Mouse (Mus musculus) left cerebral cortex, adult 18-20 months (tissue): ENCODE data around the gene Plcb3. TPM values are rescaled to one million over a fixed set of nuclear protein-coding genes. Genes with fewer than 3 reads are reported as not detected.

Source experiments
- DNase-seq, 2 experiments: peaks; one replicate each; pipeline ENCODE4 v3.0.0; 2021 to 2022; ENCODE audit warnings: low spot score in 2 of 2, mixed read lengths in 1 of 2
- total RNA-seq, 2 experiments: library from RNA; stranded (reverse); gene quantifications; 2 replicates each; pipeline ENCODE4 v1.2.3; 2021

Plcb3 gene
- total RNA-seq, 2 experiments from 2014 or later = 14.2 to 14.6 TPM

- DNase-seq = no peak
These were observed 3.9 kb downstream of the Plcb3 start for GRCm38 (mm10) chr19:6972247-6972917.

- DNase-seq = no peak
These were observed 4.6 kb downstream of the Plcb3 start for GRCm38 (mm10) chr19:6971644-6972043.

DNA sequence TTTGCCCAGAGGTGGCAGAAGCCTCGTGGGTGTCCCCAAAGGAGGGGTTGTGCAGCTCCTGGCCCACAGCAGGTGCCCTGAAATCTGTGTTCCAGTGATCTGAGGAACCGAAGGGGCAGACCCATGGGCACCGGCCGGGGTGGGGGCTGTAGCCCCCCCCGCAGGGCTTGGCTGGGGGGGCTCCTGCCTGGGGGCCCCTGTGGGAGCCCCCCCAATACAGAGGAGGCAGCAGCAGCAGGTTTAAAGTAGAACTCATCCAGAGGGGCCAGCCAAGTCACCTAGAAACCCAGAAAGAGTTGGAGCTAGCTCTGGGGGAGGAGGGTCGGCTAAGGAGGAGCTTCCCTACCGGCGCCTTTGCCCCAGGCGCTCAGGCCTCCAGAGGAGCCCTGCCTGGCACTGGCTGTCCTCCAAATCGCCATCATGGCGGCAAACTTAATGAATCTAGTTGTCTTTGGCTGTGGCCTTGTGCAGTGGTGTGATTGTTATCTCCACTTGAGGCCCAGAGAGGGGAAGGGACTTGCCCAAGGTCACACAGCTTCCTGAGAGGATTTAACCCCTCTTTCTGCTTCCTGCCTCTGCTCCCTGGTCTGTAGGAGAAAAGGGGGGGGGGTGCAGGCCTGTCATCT, 5.7 kb downstream of the Plcb3 start:
- no peak for DNase-seq

DNA sequence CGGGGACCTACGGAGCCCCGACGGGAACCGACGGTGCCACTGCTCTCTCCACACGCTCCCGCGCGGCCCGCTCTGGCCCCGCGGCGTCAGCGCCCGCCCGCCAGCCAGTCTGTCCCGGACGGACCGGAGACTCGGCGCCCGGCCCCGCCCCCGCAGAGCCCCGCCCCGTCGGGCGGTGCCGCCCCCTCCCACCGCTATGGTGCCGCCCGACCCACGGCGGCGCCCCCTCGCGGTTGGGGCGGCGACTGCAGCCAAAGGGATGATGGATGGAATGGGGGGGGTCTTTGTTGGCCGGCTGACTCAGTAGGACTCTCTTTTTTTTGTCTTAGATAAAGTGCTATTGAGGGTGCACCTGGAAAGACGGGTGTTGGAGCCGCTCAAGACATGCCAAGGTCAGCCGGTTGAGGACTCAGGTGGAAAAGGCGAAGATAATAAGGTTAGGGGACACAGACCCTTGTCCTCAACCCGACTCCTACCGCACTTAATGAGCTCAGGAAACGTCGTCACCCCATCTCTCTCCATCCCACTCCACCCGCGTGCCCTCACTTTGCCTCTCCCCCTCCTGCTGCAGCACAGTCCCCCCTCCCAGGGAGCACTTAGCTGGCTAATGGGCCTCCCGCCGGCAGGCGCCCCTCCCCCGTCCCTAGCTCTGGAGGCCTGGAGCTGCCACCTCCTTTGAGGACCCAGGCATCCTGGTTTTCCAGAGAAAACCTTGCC, 6.4 kb downstream of the Plcb3 start:
- DNase-seq = peak in 1 of 2 experiments; percentile 20

DNA sequence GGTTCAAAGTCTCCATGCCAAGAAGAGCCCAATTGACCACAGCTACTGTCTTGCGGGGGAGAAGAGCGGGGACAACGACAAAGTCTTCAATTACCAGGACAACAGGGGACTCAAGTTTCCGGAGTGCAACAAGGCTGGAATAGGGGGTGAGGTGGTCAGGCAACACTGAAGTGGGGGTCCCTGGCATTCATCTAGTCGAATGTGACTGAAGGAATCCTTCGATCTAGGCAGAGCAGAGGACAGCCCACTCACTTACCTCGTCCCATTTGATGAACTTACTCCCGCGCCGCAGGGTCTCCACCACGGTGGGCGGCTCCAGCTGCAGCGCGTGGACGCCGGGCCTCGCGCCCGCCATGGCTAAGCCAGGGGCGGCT, 7.0 kb downstream of the Plcb3 start:
- DNase-seq = no peak

DNA sequence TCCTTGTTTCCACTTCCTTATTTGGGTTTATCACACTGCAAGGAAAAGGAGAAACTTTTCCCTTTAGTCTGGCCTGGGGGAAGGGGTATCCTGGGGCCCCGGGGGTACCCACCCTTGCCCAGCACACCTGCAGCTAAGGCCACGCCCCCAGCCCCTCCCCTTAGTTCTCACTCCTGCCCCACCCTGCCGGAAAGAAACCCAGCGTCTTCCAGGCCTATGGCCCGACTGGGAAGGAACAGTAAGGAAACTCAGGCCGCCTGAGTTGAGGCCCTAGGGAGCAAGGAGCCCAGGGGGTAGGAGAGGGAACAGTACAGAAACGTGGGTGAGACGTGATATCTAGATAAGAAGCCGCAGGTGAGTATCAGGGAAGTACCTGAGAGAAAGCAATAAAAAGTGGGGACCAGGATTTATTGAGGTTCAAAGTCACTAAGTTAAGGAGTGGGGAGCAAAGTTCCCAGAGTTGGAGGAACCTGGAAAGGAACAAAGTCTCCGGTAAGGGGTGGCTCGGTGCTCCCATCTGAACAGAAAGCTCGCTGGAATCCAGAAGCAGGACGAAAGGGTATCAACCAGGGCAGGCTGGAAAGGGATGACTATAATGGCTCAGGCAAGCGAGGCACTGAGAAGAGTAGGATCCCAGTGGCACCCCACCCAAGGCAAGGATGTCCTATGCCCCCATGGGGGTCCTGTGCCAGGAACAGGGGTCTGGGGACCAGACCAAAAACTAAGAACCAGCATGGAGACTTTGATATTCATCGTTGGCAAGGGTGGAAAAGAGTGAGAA, 7.6 kb downstream of the Plcb3 start:
- DNase-seq = no peak

DNA sequence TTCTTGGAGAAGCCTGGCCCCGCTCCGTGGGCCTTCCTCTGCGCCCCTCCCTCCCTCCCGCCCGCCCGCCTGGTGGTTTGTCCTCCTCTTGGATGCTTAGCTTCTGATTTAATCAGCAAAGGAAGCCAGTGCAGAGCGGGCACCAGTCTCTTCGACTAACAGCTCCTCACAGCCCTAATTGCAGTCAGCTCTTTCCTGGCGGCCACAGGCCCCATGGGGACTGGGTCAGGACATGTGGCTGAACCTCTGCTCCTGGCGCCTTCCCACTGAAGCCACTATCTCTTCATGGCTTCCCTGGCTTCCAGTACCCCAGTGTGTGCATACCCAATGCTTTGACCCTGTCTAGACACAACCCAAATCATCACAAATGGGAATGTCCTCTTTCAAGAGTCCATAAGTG, 19.8 kb downstream of the Plcb3 start:
- DNase-seq = no peak

GRCm38 (mm10) chr19:6955424-6955823, 20.8 kb downstream of the Plcb3 start:
- DNase-seq = no peak

DNA sequence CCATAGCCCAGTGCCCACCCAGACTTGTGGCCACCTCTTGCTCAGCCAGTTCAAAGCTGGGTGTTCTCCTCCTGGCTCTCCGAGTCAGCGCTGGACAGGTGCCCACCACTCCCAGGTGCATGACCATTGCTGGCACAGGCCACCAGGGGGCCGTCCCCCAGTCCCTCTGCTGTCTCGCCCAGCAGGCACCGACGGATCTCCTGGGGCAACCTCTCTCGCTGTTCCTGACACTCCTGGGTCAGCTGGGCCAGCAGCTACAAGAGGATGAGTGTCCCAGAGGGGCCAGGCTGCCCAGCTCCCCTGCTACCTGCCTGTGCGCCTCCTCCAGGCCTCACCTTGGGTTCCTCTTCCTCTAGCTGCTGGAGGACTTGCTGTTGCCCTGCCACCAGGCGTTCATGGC, 22.2 kb downstream of the Plcb3 start:
- DNase-seq = no peak

DNA sequence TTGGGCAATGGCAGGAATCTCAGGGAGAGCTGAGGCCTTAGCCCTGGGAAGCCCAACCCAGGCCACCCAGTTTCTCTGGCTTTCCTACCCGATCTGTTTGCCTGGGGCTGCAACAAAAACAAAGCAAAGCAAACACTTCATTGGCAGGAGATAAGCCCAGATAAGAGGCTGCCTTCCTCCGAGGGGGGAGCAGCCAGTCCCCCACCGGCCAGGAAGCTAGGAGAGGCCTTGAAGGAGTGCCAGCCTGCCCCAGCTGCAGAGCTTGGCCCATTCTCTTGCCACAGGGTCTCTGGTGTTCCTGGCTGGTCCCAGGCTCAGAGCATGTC, 23.6 kb downstream of the Plcb3 start:
- DNase-seq = no peak

GRCm38 (mm10) chr19:6951994-6952711, 24.1 kb downstream of the Plcb3 start:
- DNase-seq = peak; percentile 43 to 68

DNA sequence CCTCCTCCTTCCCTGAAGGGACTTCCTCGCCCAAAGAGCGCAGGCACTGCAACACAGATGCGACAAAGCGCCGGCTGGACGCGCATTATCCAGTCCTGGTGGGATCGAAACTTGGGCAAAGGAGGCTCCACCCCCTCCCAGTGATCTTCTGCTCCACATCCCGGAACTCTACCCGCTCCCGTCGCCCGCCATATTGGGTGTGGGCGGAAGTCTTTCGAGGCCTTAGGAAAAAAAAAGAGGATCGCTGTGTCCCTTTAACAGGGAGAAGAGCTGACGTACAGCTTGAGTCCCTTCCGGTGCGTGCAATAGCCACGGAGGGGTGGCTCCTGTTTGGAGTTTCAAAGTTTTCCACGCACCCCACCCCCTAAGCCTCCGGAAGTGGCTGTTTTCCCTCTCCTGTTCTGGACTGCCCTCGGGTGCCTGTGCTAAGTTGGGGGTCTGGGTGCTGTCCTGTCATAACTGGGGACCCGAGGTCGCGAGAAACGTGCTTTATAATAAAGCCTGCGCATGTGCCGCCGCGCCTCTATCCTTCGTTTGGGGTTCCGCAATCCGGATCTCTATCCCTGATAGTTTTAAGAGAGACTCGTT, 24.8 kb downstream of the Plcb3 start:
- peak; percentile 91 to 94 for DNase-seq

- DNase-seq = peak; percentile 44 to 58
These were observed 25.6 kb downstream of the Plcb3 start for GRCm38 (mm10) chr19:6950613-6951153.

DNA sequence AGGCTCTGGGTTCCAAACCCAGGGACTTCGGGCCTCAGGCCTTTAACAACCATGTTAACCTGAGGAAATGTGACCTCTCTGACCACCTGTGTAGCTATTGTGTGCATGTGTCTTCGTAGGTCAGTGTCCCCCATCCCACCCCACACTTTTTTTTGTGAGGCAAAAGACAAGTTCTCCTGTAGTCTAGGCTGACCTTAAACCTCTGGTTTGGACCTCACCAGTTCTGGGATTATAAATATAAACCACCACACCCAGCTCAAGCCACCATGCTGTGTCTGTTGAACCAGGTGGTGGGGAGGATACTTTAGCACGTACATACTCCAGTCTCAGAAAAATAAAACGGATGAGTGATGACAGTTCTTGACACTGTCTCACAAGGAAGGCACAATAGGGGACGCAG, 26.3 kb downstream of the Plcb3 start:
- no peak for DNase-seq

- DNase-seq = no peak
These were observed 26.7 kb downstream of the Plcb3 start for GRCm38 (mm10) chr19:6949532-6949931.

- DNase-seq = no peak
These were observed 28.1 kb downstream of the Plcb3 start for GRCm38 (mm10) chr19:6948186-6948585.

DNA sequence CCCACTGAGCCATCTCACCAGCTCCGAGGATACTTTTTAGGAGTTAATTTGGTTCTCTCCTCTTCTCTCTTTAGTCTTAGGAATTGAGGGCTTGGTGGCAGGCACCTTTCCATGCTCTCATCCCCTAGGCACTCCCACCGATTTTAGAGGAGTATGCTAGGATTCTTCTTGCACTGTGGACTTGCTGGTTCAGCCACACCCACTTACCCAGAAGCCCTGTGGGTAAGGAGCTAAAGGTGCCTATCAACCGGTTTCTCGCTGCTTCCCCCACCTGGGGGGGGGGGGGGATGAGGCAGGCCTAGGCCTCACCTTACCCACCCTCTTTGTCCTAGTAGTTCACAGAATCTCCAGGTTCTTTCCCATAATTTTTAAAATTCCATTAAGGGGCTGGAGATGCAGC, 28.5 kb downstream of the Plcb3 start:
- DNase-seq = no peak

- DNase-seq = no peak
These were observed 32.6 kb downstream of the Plcb3 start for GRCm38 (mm10) chr19:6943709-6944108.

GRCm38 (mm10) chr19:6942764-6943163, 33.5 kb downstream of the Plcb3 start:
- DNase-seq = no peak

GRCm38 (mm10) chr19:6942249-6942691, 34.0 kb downstream of the Plcb3 start, which contains the start of gene Gpr137:
TSS of gene Gpr137 (minus strand) at chr19:6942480.
- peak; percentile 88 to 93 for DNase-seq
